Mouse (Mus musculus): ENCODE measurements at regions not wholly inside any gene's neighbourhood (a gene's known extent, or its start where the extent isn't known, plus 50 kb on each side); places are given as distances from the start of the nearest gene placed in this dataset.
A peak's percentile ranks its signal among the peaks of the same experiment; 100 is the strongest.

GRCm38 (mm10) chr1:72058045-72058703, 153.9 kb downstream of the Mreg start:
- TF ChIP-seq CTCF (IDR thresholded peaks at IDR 0.05; ENCODE audit: low read depth), result no peak
- peak; percentile 87 for TF ChIP-seq EP300 (IDR thresholded peaks at IDR 0.05; ENCODE audit: low read depth)
